Mouse (Mus musculus) lung, postnatal 36 days (tissue): ENCODE results near the gene Duox2.
A peak's percentile ranks its signal among the peaks of the same experiment; 100 is the strongest.
"Not testable (repeated sequence)": the region's sequence is repeated elsewhere in the genome, so short reads cannot be mapped to it uniquely, and the experiment has no call there.

Source experiments
- DNase-seq: peaks from one replicate; pipeline ENCODE4 v3.0.0; 2022; ENCODE audit warnings: mixed read lengths

Duox2 gene

GRCm38 (mm10) chr2:122298096-122298499 lies at the start of gene Duox2:
Duox2 (minus strand) TSS chr2:122298449.
- no peak for DNase-seq

DNA sequence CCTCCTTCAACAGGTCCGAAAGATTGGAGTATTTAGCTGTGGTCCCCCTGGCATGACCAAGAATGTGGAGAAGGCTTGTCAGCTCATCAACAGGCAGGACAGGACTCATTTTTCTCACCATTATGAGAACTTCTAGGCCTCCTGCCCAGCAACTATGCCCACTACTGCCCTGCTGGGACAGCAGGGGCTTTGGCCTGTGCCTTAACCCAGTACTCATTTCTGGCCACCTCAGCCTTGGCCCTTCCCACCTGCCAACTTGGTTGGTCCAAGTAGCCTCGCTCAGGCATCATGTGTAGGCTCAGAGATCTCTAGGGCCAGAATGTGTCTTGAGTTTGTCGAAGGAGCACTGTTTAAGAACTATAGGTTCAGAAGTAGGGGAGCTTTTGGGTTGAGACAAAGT lies 49.0 kb upstream of the Duox2 start:
- DNase-seq: no peak

DNA sequence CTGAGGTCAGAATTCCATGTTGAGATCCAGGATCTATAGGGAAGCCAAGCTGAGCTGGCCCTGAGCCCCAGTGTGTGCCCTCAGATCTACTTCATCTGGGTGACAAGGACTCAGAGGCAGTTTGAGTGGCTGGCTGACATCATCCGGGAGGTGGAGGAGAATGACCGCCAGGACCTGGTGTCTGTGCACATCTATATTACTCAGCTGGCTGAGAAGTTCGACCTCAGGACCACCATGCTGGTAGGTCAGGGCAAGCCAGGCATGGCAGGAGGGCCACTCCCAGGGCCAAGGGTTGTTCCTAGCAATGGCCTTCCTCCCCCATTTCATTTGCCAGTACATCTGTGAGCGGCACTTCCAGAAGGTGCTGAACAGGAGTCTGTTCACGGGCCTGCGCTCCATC lies 47.9 kb upstream of the Duox2 start:
- DNase-seq: not testable (repeated sequence)

DNA sequence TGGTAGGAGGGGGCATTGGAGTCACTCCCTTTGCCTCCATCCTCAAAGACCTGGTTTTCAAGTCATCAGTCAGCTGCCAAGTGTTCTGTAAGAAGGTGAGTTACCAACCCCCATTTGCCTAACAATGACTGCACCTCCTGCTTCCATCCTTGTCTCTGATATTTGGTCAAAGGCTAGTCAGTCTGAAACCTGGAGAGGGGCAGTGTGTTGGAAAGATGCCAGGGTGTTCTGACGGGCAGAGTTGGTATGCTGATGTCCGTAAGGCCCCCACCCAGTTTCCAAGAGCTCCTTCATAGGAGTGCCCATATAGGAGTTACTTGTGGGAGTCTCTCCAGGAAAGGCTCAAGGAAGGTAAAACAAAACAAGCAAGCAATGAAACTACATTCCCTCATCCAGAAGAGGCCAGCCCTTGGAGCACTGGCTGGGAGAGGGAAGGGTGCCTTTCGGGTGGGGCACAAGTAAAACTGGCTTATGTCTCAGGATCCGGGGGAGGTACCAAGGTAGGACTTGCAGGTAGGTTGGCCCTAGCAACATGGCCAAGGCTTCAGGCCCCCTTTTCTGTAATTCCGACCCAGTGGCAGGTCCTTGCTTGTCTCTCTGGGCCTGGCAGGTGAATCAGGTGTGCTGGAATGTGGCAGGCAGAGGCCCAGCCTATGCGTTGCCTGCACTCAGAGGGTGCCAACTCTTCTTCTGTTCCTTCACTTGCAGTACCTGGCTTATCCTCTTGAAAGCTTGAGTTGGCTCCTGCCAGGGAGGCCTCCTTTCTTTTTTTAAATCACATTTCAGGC lies 47.1 kb upstream of the Duox2 start:
- no peak for DNase-seq

GRCm38 (mm10) chr2:122337291-122337690 lies 39.0 kb upstream of the Duox2 start:
- DNase-seq: no peak

DNA sequence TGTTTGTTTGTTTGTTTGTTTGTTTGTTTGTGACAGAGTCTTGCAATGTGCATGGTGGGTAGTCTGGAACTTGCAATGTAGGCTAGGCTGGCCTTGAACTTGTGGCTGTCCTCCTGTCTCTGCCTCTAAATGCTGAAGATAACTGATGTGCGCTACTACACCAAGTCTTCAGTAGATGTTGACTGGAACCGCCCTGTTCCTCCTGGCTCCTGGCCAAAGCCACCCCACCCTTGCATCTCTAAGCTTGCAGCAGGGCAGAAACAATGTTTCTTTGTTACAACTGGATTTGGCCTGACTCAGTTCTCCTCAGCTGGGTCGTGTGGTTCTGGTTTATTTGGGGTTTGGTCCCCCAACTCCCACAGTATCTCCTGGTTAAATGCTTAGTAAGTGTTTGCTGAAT lies 35.9 kb upstream of the Duox2 start:
- peak; percentile 10 for DNase-seq

DNA sequence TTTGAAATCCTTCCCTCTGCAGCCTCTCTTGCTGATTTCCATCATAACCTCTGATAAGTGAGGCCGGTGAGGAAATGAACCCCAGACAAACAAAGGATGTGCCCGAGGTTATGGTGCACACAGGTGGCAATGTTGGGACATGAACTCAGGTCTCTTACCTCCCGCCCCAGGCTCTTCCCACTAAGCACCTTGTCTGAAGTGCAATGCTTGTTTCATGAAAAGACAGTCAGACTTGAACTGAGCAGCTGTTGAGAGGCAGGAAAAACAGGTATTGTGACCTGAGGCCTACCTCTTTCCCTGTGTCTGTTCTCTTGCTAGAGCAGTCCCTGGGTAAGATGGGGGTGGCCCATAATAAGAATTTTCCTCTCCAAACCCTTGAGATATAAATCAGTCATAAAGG lies 34.0 kb upstream of the Duox2 start:
- DNase-seq: no peak

GRCm38 (mm10) chr2:122330317-122330716 lies 32.1 kb upstream of the Duox2 start:
- not testable (repeated sequence) for DNase-seq

DNA sequence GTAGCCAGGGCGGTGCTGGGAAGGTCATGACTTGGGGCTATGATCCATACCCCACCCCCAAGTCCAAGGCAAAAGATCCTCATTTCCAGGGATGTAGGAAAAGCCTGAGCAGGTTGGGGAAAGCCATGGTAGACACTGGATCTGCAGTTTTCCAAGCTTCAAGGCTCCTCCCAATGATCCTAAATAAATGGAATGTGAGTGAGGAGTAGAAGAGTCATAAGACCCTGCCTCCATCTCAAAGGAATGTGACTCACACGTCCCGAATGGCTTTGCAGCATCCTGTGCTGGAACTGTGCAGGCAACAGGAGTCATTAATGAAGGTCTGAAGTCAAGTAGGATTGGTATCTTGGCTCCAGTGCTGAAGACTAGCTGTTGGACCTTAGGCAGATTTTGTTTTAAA lies 29.7 kb upstream of the Duox2 start:
- no peak for DNase-seq

- DNase-seq: no peak
Observed at GRCm38 (mm10) chr2:122325361-122325760, 27.1 kb upstream of the Duox2 start.

DNA sequence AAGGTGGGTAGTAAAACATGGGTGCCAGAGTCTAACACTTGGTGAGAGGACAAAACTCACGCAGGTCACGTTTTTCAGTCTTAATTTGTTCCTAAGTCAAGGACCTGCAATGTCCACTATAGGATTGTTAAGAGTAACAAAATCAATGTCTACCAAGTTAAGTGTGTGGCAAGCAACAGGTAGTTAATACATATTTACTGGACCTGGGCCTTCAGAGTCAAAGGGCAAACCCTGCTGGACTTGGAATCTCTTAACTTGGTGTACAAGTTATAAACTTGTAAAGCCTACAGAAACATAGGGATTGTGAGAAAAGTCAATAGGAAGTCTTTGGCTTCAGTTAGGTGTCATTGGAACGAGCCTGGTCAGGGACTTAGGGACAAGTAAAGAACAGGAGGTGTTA lies 26.3 kb upstream of the Duox2 start:
- no peak for DNase-seq

DNA sequence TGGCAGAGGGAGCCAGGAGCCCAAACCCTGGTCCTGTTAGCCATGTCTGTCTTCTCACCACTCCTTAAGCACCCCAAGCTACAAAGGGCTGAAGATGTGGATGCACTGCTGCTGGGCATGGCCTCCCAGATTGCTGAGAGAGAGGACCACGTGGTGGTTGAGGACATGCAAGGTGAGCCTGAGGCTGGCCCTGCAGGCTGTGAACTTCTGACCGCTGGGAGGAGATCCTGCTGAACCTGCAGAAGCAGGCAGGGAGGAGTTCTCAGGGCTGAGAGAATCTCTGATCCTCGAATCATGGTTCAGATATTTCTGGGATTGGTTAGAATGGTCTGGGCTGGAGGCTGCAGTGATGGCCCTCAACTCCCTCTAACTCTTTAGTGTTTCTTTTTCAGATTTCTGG lies 25.7 kb upstream of the Duox2 start:
- no peak for DNase-seq

GRCm38 (mm10) chr2:122317384-122317783 lies 19.1 kb upstream of the Duox2 start:
- DNase-seq: no peak

DNA sequence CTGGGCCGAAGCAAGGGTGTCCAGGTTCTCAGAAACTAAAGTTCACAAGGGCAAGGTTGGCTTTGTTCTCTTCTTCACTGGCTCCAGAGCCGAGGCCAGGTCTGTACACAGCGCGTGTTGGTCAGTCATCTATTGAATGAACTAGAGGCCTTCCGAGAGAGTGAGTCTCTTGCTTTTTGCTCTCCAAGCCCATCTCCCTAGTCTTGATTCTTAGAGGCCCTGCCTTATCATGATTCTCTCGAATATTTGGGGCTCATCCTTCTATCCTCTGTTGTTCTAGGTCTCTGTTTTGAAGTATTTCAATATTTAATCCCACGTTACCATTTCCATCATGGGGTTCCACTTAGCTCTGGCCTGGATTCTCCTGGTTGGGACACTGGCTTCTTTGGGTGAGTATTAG lies 17.1 kb upstream of the Duox2 start, which contains the start of gene Duox1:
TSS of gene Duox1 (plus strand) at position 301 of the 400 bp plus-strand sequence.
- DNase-seq: no peak

DNA sequence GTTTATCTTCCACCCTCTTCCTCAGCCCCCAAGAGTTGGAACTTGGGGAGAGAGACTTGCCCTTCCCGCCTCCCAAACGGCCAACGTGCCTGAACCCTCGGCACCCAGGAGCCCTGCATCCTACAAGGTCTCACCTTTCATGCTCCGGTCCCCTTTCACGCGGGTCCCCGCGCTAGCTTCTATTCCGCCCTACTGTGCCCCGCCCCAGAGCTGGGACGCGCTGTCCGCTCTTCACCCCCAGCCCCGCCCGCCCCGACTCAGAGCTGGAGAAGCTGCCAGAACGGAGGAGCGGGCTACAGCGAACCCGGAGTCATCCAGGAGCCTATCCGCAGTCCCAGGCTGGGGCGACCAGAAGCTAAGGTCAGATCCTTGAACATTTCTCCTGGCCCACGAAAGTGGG lies 15.3 kb upstream of the Duox2 start, which contains the start of gene Duoxa1:
TSS of gene Duoxa1 (minus strand) at position 195 of the 400 bp plus-strand sequence.
- no peak for DNase-seq

- DNase-seq: peak; percentile 78
Observed at GRCm38 (mm10) chr2:122312722-122313417, 14.6 kb upstream of the Duox2 start.

- no peak for DNase-seq
Observed at GRCm38 (mm10) chr2:122311561-122311960, 13.3 kb upstream of the Duox2 start.

DNA sequence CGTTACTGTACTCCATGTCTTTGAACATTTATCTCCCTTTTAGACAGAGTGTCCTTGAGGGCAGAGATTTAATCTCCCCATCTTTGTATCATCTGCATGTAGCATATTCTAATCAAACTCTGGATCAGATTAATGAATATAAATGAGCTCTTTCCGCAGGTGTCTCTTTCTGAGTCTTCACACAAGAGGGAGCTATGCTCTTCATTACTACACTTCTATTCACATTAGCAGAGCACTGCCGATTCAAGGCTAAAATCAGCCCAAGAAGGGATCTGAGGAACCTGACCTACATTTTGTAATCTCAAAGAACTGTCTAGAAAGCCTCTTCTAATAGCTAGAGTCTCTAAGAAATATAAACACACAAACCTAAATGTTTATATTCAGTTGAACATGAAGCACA lies 11.4 kb upstream of the Duox2 start:
- DNase-seq: no peak

GRCm38 (mm10) chr2:122306184-122306583 lies 7.9 kb upstream of the Duox2 start:
- DNase-seq: no peak

- no peak for DNase-seq
Observed at GRCm38 (mm10) chr2:122305097-122305892, 7.0 kb upstream of the Duox2 start.

GRCm38 (mm10) chr2:122304544-122304943 lies 6.3 kb upstream of the Duox2 start:
- no peak for DNase-seq

- peak; percentile 72 for DNase-seq
Observed at GRCm38 (mm10) chr2:122302574-122303241, 4.5 kb upstream of the Duox2 start.
